Mouse (Mus musculus) heart, embryonic 16.5 days (tissue): ENCODE data around the gene Gak. TPM values are rescaled to one million over a fixed set of nuclear protein-coding genes. Genes with fewer than 3 reads are reported as not detected.

Experiments
- ATAC-seq: fragments of 200-750 bp; cut with Nextera tagmentation; replicated peaks from 2 replicates; pipeline ENCODE4 v1.8.0; 2017; ENCODE audit warnings: moderate number of reproducible peaks; ENCODE audit not compliant: insufficient read depth, low FRiP score; ENCODE audit errors: extremely low read depth
- H3K27ac ChIP-seq: fragments of 300-500 bp; sonication (generic); 2 replicates; pipeline ENCODE4 v1.5.1; 2014; ENCODE audit warnings: mild to moderate bottlenecking, low read length, control low read depth, moderate library complexity
- H3K27me3 ChIP-seq: fragments of 300-500 bp; sonication (generic); 2 replicates; pipeline ENCODE4 v1.6.1; 2014; ENCODE audit warnings: low read length, mixed read lengths; ENCODE audit not compliant: control insufficient read depth, insufficient read depth
- H3K36me3 ChIP-seq: fragments of 300-500 bp; sonication (generic); 2 replicates; pipeline ENCODE4 v1.6.1; 2014; ENCODE audit not compliant: control insufficient read depth, insufficient read depth
- H3K4me1 ChIP-seq: fragments of 300-500 bp; sonication (generic); 2 replicates; pipeline ENCODE4 v1.6.1; 2014; ENCODE audit warnings: low read length, mixed read lengths; ENCODE audit not compliant: control insufficient read depth, insufficient read depth
- H3K4me2 ChIP-seq: fragments of 300-500 bp; sonication (generic); 2 replicates; pipeline ENCODE4 v1.6.1; 2014; ENCODE audit warnings: low read depth, mild to moderate bottlenecking, control low read depth, low read length
- H3K4me3 ChIP-seq: fragments of 300-500 bp; sonication (generic); 2 replicates; pipeline ENCODE4 v1.5.1; 2014; ENCODE audit warnings: mild to moderate bottlenecking, control low read depth, low read length
- H3K9ac ChIP-seq: fragments of 300-500 bp; sonication (generic); 2 replicates; pipeline ENCODE4 v1.6.1; 2014; ENCODE audit warnings: low read length, control low read depth
- H3K9me3 ChIP-seq: fragments of 300-500 bp; sonication (generic); replicated peaks from 2 replicates; pipeline ENCODE4 v1.6.1; 2016; ENCODE audit warnings: low read length; ENCODE audit not compliant: control insufficient read depth
- WGBS: fragments of 180-500 bp; shearing (Covaris S2); extraction: QIAGEN DNeasy Blood & Tissue Kit; methylation state at CpG from one replicate; pipeline ENCODE4 v1.1.7; 2014; 5-methylcytosine and 5-hydroxymethylcytosine counted together
- polyA plus RNA-seq: library from polyadenylated mRNA; unstranded; fragments of >200 nt; fragmentation: Nextera tagmentation; extraction: Ambion mirVana; gene quantifications from 2 replicates; pipeline ENCODE4 v1.2.1, GENCODE M21; 2015

Gak gene
- polyA plus RNA-seq, 1 experiment from 2014 or later, result 32.3 TPM

DNA sequence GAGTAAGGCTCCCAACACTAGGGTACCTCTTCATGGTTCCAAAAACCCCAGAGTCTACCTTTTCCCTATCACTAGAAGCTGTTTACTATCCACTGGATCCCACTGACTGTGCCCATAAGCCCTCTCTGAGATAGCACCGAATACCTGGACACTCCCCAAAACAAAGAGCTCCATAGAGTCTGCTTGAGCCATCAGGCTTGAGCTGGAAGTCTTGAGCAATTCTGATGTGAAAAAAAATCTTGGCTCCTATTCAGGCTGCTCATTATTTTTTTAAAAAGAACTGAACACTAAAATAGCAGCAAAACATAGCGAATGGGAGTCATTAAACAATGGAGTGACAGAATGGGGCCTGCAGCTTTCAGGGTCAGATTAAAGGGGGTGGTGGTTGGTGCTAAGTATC lies 62.5 kb downstream of the Gak start:
- H3K9ac ChIP-seq, result no peak overlapping the region
- WGBS, result 84% methylated on average over 2 of the region's 2 CpGs
- no peaks in the 10 kb centered on the region for H3K9me3 ChIP-seq
- H3K4me1 ChIP-seq, result no peaks in the 10 kb centered on the region
- peaks cover 38% of the 10 kb centered on the region for H3K36me3 ChIP-seq
- H3K4me3 ChIP-seq, result no peak overlapping the region
- no peaks in the 10 kb centered on the region for H3K27me3 ChIP-seq
- no peak overlapping the region for H3K27ac ChIP-seq
- H3K4me2 ChIP-seq, result no peak overlapping the region
- ATAC-seq, result no peak

DNA sequence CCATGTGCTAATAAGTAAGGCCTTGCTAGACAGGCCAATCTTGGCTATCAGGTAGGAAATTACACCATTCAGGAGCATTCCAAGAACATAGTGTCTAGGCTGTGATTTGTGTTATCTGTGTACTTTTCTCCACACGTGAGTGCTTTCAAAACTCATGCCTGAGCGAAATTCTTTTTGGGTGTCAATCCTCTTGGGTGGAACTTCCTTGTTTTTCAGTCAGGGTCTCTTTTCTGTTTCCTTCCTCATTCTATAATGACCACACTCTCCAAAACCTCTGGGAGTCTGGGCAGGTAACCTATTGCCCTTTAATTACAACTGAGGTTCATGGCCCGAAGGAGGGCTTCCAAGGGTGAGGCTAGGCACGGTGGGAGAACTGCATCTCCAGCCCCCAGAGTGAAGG lies 63.0 kb downstream of the Gak start:
- H3K27ac ChIP-seq, result no peak overlapping the region
- 88% methylated on average over 4 of the region's 4 CpGs for WGBS
- no peak overlapping the region for H3K4me3 ChIP-seq
- no peak overlapping the region for H3K4me2 ChIP-seq
- no peaks in the 10 kb centered on the region for H3K9me3 ChIP-seq
- peaks cover 35% of the 10 kb centered on the region for H3K36me3 ChIP-seq
- H3K9ac ChIP-seq, result no peak overlapping the region
- ATAC-seq, result no peak
- no peaks in the 10 kb centered on the region for H3K27me3 ChIP-seq
- H3K4me1 ChIP-seq, result no peaks in the 10 kb centered on the region

DNA sequence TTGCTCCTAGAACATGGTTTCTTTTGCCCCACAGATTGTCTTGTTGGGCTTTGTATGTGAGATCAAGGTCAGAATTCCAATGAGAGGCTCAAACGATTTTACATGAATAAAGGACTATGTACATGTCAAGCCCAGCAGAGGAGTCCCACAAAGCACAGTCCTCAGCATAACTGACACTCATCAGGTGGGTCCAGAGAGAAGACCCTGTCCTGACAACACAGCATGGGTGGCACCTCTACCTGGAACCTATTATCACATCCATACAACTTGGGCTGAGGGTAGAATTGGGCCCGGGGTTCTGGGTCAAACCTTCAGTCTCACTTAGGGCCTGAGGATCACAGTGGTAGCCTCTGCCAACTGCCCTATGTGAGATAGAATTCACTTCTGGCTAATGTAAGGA lies 64.2 kb downstream of the Gak start:
- Histone ChIP-seq H3K9me3 (no peaks in the 10 kb centered on the region), H3K4me1 (no peaks in the 10 kb centered on the region), H3K27ac (no peak overlapping the region), H3K4me3 (no peak overlapping the region), H3K4me2 (no peak overlapping the region), H3K9ac (no peak overlapping the region), H3K36me3 (peaks cover 28% of the 10 kb centered on the region), H3K27me3 (no peaks in the 10 kb centered on the region)
- no peak for ATAC-seq
- WGBS, result 81% methylated on average over 2 of the region's 2 CpGs

DNA sequence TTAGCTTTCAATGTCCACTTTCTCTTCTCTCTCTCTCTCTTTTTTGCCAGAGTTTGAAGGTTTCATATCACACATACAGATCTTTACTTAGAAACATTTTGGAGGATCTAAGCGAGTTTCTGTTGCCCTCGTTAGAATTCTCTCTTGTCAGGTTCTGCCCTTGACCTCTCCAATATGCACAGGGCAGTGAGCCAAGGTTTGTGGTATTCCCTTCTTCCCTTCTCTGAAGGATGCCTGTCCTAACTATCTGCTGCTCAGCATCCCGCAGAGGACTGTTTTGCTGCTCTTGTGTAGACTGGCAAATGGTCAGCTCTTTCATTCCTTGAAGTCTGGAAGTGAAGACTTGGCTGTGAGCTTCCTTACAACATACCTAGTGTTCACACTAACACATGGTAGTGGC lies 65.2 kb downstream of the Gak start:
- no peak for ATAC-seq

DNA sequence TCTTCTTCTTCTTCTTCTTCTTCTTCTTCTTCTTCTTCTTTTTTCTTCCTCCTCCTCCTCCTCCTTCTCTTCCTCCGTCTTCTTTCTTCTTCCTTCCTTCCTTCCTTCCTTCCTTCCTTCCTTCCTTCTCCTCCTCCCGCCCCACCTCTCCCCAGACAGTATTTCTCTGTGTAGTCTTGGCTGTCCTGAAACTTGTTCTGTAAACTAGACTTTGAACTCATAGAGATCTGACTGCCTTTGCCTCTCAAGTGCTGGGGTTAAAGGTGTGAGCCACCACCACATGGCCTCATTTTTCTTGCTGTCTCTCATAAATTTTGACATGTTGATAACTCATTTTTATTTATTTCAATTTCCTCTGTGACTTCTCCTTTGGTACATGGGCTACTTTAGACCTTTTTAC lies 67.1 kb downstream of the Gak start:
- Histone ChIP-seq H3K27ac (no peak overlapping the region), H3K4me1 (no peaks in the 10 kb centered on the region), H3K4me2 (no peak overlapping the region), H3K36me3 (no peaks in the 10 kb centered on the region), H3K27me3 (no peaks in the 10 kb centered on the region), H3K9me3 (no peaks in the 10 kb centered on the region), H3K4me3 (no peak overlapping the region), H3K9ac (no peak overlapping the region)
- 82% methylated on average over 2 of the region's 2 CpGs for WGBS
- ATAC-seq, result no peak

More for the DNA sequence above, 65.2 kb downstream of the Gak start:
- Histone ChIP-seq H3K4me1 (no peaks in the 10 kb centered on the region), H3K36me3 (peaks cover 17% of the 10 kb centered on the region), H3K4me2 (no peak overlapping the region), H3K27me3 (no peaks in the 10 kb centered on the region), H3K9ac (no peak overlapping the region), H3K4me3 (no peak overlapping the region), H3K27ac (no peak overlapping the region), H3K9me3 (no peaks in the 10 kb centered on the region)
- WGBS, result 64% methylated on average over 3 of the region's 3 CpGs

DNA sequence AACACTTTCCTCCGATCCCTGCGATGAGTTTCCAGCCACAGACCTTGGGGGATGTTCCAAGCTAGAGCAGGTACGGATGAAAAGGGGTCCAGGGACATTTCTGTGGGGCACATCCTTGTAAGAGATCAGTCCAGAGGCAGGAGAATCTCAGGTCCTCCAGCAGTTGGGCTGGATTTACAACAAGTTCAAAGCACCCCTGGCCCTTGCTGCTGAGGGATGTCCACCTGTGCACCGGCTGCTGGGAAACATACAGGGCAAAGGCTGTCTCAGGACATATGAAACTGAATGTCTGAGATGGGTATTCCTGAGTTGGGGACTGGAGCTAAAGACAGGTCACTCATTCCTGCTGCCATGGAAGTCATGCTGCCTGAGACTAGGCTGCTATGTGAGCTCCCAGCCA lies 72.6 kb downstream of the Gak start:
- no peaks in the 10 kb centered on the region for H3K9me3 ChIP-seq
- peaks cover 5% of the 10 kb centered on the region for H3K27me3 ChIP-seq
- no peak overlapping the region for H3K9ac ChIP-seq
- no peak for ATAC-seq
- no peaks in the 10 kb centered on the region for H3K4me1 ChIP-seq
- no peaks in the 10 kb centered on the region for H3K36me3 ChIP-seq
- no peak overlapping the region for H3K4me3 ChIP-seq
- no peak overlapping the region for H3K4me2 ChIP-seq
- WGBS, result 70% methylated on average over 4 of the region's 4 CpGs
- H3K27ac ChIP-seq, result no peak overlapping the region

DNA sequence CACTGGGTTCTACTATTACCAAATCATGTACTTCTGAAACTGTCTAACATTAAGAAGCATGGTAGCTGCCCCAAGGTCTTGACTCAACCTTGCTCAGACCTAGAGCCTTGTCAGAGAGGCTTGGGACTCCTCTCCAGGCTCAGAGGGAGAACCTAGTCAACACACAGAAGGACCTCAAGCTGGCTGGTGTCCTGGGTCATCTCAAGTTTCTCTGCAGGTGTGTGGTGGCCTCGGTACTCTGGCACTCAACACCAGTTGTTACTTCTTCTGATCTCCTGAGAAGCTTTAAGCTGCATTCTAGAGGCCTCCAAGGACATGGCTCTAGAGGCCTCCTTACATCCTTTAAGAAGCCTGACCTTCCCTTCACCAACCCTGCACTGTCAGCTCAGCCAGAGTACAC lies 75.5 kb downstream of the Gak start:
- H3K27ac ChIP-seq, result no peak overlapping the region
- ATAC-seq, result no peak
- WGBS, result 67% methylated on average over 1 of the region's 1 CpGs
- H3K4me3 ChIP-seq, result no peak overlapping the region
- no peaks in the 10 kb centered on the region for H3K36me3 ChIP-seq
- peaks cover 29% of the 10 kb centered on the region for H3K27me3 ChIP-seq
- H3K9me3 ChIP-seq, result no peaks in the 10 kb centered on the region
- H3K4me1 ChIP-seq, result peaks cover 11% of the 10 kb centered on the region; the same call in 1 of the 2 replicates
- H3K4me2 ChIP-seq, result no peak overlapping the region
- no peak overlapping the region for H3K9ac ChIP-seq

DNA sequence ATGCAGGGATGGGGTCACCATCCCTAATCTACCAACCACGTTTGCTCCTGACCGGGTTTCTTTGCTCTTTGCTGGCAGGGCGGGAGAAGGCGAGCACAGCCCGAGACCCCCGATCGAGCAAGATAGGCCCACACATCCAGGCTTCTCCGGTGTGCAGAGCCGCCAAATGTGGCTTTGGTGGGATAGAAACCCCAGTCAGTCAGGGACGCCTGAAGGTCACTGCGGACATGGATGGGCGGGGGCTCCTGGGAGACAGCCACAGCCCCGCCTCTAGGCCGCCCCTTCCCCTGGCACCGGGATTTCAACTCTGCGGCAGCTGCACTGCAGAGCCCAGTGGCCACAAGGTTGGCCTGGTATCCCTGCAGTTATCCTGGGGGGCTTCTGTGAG lies 79.4 kb downstream of the Gak start:
- peak overlapping the region; percentile 66 for H3K4me2 ChIP-seq
- peak overlapping the region; percentile 30 for H3K4me3 ChIP-seq
- no peak for ATAC-seq
- no peaks in the 10 kb centered on the region for H3K36me3 ChIP-seq
- H3K27ac ChIP-seq, result no peak overlapping the region
- H3K27me3 ChIP-seq, result peaks cover 34% of the 10 kb centered on the region
- peaks cover 11% of the 10 kb centered on the region; the same call in 1 of the 2 replicates for H3K4me1 ChIP-seq
- no peak overlapping the region for H3K9ac ChIP-seq
- no peaks in the 10 kb centered on the region for H3K9me3 ChIP-seq
- 3% methylated on average over 16 of the region's 16 CpGs for WGBS

DNA sequence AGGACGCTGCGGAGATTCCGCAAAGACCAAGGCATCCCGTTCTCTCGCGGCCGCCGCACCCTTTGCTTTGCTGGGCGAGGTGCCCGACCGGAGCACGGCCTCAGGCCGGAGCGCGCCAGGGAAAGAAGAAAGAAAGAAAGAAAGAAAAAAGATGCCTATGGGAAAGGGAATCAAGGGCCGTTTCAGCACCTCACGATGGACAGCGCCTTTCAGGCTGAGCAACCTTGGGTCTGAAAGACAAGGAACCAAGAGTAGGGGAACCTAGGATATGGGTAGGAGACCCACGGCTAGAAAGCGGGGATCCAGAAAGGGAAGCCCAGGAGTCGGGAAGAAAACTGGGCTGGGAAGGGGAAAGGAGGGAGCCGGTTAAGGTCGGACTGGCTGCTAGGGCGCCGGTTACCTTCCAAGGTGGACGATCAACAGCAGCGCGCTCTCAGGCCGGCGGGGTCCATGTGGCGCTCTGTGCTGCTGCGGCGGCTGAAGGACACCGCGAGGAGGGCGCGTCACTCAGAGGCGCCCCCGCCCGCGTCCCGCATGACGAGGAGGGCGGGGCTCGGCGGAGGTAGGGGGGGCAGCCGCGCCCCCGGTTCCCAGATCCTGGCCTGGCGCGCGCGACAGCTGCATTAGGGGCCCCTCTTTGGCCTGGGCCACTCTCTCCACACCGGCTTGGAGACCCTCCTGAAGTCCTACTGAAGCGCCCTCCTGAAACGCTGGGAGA lies 79.9 kb downstream of the Gak start, which contains the start of gene Cplx1:
TSS of gene Cplx1 (minus strand) at position 536 of the 718 bp plus-strand sequence.
- WGBS, result 1% methylated on average over 56 of the region's 56 CpGs
- Histone ChIP-seq H3K4me3 (peak within 1 kb of the TSS; percentile 30), H3K27ac (no peak within 1 kb of the TSS), H3K9me3 (no peaks in the 10 kb centered on the region), H3K4me1 (peaks cover 11% of the 10 kb centered on the region; the same call in 1 of the 2 replicates), H3K4me2 (peak within 1 kb of the TSS; percentile 66), H3K27me3 (peaks cover 34% of the 10 kb centered on the region), H3K9ac (no peak within 1 kb of the TSS), H3K36me3 (no peaks in the 10 kb centered on the region)
- ATAC-seq, result peak; percentile 55; the same call in 1 of the 2 replicates
